Mouse (Mus musculus) layer of hippocampus, postnatal 14 days (tissue): Measurements from ENCODE around the gene Tmem63c. TPM values are rescaled to one million over a fixed set of nuclear protein-coding genes. Genes with fewer than 3 reads are reported as not detected.

Experiments used
- DNase-seq, 2 experiments: peaks; one replicate each; pipeline ENCODE4 v3.0.0; 2021 to 2022; ENCODE audit warnings: low spot score in 2 of 2, mixed read lengths in 1 of 2
- total RNA-seq, 2 experiments: library from RNA; stranded (reverse); gene quantifications; 2 replicates each; pipeline ENCODE4 v1.2.3; 2021

Gene Tmem63c
- total RNA-seq, 2 experiments from 2014 or later: 30.3 to 33.4 TPM

GRCm38 (mm10) chr12:87047536-87047935 lies 26.4 kb downstream of the Tmem63c start:
- DNase-seq: no peak

GRCm38 (mm10) chr12:87052661-87053321 lies 31.7 kb downstream of the Tmem63c start:
- peak; percentile 91 to 92 for DNase-seq

DNA sequence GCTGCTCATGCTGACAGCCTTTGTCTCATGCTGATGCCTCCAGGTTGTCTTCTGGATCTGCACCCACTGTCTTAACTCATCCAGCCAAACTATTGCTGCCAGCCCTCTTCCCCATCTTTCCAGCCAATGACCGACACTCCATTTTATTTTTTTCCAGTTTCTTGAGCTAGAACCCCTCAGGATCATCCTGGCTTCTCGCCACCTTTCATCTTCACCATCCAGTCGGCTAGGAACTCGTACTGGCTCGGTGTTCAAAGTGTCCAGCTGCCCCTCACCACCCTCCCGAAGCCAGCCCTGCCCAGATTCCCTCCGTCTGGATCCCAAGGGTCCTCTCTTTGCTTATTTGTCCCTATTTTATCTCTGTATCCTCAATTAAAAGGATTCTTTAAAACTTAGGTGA lies 33.7 kb downstream of the Tmem63c start:
- DNase-seq: no peak

GRCm38 (mm10) chr12:87057066-87057465 lies 35.9 kb downstream of the Tmem63c start:
- no peak for DNase-seq

DNA sequence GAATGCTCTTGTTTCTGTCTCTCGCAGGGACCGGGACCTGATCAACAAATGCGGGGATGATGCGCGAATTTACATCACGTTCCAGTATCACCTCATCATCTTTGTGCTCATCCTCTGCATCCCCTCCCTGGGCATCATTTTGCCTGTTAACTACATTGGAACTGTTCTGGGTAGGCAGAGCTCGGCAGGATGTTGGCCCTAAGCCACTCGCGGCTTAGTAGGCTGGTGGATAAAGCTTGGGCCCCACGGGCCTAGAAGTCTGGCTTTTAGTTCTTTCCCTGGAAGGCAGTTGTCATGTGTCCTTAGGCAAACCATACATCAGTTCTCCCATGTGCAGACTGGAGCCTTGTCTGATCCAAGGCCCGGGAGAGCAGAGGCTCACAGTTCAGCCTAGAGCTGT lies 44.3 kb downstream of the Tmem63c start:
- DNase-seq: peak; percentile 19 to 35

GRCm38 (mm10) chr12:87066429-87066828 lies 45.3 kb downstream of the Tmem63c start:
- peak; percentile 60 to 67 for DNase-seq

DNA sequence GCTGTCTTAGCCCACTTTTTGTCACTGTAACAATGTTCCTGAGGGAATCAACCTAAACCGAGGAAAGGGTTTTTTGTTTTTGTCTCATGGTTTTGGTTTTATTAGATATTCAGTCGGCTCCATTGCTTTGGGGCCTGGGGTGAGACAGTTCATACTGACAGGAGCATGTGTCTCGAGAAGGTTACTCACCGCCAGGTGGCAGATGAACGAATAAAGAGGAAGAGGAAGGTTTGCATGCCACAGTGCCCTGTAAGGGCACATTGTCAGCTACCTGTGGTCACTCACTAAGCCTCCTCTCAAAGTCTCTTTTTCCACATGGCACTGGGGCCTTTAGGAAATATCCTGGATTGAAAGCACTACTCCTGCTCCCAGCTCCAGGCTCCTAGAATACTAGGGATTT lies 49.4 kb downstream of the Tmem63c start:
- DNase-seq: no peak

DNA sequence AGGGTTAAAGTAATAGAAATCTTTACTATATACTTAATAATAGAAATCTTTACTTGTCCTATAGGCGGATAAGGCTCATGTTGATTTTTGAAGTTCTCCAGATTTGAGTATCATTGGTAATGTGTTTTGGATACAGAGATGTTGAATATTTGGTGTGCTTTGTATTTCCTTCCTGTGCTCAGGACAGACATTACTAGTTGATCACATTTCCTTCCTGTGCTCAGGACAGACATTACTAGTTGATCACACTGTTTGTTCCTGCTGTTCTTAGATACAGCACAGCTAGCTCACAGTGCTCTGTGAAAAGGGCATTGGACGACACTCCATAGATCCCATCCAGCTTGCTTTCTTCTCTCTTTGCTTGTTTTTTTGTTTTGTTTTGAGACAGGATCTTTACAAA lies 55.5 kb downstream of the Tmem63c start:
- DNase-seq: no peak

- DNase-seq: no peak
Observed at GRCm38 (mm10) chr12:87082797-87083196, 61.7 kb downstream of the Tmem63c start.

- no peak for DNase-seq
Observed at GRCm38 (mm10) chr12:87087236-87087635, 66.1 kb downstream of the Tmem63c start.

DNA sequence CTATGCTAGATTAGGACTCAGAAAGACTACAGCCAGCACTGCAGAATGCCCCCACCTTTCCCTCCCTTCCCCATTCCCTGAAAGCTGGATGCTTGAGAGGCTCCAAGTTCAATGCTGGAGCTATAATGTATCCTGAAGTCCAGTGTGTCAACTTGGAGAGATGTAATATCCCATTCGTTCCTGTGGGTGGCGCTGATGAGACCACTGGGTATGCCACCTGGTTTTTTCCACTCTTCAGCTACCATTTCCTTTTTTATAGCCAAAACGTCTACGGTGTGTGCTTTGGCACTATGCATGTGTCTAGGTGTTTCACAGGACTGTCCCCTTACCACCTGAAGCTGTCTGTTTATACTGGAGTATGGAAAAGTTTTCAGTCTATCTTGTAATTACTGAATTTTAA lies 67.2 kb downstream of the Tmem63c start:
- DNase-seq: no peak

GRCm38 (mm10) chr12:87089255-87089654 lies 68.1 kb downstream of the Tmem63c start:
- no peak for DNase-seq

DNA sequence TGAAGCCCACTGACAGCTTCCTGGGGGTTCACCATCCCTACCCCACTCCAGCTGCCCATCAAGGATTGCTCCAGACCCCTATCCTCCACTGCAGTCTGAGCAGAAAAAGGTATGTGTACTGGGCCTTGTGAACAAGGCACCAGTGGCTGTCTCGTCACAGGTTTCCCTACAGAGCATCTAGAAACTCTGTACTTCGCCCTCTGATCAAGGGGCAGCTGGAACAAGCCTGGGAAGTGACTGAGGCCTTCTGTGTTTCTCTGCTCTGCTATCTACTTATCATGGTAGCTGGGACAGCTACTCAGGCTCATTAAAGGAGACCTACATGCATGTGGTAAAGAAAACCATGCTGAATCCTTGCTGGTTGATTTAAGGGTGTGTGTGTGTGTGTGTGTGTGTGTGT lies 68.6 kb downstream of the Tmem63c start:
- no peak for DNase-seq

- DNase-seq: no peak
Observed at GRCm38 (mm10) chr12:87091916-87092315, 70.8 kb downstream of the Tmem63c start.

GRCm38 (mm10) chr12:87093249-87093648 lies 72.1 kb downstream of the Tmem63c start:
- no peak for DNase-seq

GRCm38 (mm10) chr12:87093671-87094070 lies 72.5 kb downstream of the Tmem63c start:
- peak in 1 of 2 experiments; percentile 15 for DNase-seq

DNA sequence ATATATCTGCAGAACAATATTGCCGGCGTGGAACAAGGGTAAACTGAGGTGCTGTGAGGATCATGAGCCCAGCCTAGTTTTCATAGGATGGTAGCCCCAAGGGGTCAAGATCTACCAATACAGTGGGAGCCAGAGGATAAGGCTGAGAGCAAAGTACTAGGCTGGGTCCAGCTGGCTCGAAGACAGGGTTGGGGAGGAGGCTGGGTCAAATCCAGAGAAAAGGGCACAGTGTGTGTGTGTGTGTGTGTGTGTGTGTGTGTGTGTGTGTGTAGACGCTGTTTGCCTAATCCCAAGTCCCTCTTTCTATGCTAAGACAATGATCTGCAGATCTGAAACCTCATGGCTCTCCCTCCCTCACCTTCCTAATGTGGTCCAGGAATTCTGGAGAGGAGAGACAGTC lies 79.2 kb downstream of the Tmem63c start:
- no peak for DNase-seq

GRCm38 (mm10) chr12:87102165-87102631 lies 81.1 kb downstream of the Tmem63c start, which contains the start of gene Ngb:
Gene Ngb, minus strand, starts transcription at chr12:87102539.
- no peak for DNase-seq

GRCm38 (mm10) chr12:87103471-87103870 lies 82.3 kb downstream of the Tmem63c start:
- no peak for DNase-seq

DNA sequence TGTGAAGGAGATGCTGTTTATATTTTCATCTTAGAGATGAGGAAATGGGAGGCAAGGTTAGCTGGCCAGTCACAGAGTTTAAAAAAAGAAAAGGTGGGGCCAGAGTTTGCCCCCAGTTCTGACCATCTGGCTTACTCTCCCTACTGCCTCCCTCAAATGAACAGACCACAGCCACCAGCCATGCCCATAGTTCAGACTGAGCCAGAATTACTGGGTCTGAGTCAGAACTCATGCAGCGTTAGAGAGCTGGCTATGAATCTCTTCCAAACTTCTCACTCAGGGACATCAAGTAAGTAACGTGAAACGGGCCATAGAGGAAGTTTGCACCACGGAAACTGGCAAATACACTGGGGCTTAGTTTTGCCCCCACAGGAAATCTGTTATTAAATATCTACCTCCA lies 83.7 kb downstream of the Tmem63c start:
- no peak for DNase-seq

- DNase-seq: no peak
Observed at GRCm38 (mm10) chr12:87107357-87107977, 86.3 kb downstream of the Tmem63c start.

DNA sequence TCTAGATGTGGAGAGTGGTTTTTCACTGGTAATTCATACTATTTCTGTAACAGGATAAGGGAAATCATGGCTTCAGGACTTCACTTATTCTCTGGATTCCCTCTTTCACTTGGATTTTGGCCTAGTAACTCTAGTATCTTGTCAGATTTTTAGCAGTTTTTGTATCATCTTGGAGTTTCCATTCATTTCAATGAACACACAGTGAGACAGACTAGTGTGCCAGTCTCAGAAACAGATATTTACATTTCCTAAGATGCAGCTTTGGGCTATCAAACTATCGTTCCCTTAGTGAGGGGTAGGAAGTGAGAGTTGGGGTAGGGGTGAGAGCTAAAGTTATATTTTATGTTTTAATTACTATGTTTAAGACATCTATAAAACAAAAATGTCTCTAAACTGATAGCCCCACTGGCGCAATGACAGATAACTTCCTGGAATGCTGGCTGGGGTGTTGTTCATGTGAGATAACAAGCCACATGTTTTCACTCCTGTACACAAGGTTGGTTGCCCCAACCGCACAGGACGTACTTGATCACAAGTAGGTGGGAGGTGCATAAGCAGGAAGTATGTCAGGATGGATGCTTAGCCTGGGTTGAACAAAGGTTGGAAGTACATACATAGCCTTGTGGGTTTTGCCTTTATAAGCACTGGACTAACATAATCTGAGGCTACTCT lies 100.9 kb downstream of the Tmem63c start:
- no peak for DNase-seq
